Mouse (Mus musculus): Measurements from ENCODE around the gene 5730596B20Rik.

Gene 5730596B20Rik

DNA sequence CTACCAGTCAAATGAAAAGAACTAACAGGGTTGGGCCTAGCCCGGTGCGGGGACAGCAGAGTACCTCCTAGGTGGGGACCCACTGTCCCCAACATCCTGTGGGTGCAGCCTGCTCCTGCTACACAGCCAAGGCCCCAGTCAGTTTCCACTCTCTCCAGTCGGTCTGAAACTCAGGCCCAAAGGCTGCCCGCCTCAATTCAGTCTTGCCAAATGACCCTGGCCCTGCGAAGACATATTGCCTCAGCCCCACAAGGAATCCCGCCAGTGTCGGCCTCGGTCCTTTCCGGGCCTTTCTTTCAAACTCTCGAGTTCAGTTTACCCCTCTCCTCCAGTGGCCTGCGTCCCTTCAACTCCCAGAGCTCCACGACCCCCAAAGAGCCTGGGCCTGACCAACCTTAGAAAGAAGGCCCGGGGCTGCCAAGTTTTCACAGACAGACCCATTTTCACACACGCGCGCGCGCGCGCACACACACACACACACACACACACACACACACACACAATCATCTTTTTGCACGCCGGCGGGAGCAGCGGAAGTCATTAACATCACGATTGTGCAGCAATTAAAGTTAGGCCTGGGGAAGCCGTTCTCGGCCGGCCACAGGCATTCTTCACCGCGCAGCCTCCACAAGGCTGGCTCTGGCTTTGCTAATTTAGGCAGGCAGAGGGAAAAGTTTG lies 22.9 kb downstream of the 5730596B20Rik start:
- peak; percentile 62 to 72 for DNase-seq

DNA sequence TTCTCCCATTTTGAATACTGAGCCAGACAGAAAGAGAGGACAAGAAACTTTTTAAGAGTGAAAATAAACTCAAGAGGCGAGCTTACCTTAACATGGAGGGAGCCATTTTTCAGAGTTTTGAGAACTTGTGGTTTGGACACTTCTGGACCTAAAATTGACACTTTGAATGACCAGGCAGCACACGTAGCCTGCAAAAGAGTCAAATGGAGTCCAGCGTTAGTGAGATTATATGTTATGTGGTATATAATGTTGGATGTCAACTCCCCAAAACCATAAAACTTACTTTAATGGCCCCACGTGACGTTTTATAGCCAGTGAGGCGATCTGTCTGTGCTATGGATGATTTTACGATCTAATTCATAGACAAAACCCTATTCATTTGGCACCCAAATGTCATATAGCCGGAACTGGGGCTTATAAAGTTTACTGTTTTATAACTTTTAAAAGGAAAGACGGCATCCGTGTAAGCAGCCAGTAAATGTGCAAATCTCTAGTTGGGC lies 23.5 kb downstream of the 5730596B20Rik start:
- DNase-seq, result no peak

DNA sequence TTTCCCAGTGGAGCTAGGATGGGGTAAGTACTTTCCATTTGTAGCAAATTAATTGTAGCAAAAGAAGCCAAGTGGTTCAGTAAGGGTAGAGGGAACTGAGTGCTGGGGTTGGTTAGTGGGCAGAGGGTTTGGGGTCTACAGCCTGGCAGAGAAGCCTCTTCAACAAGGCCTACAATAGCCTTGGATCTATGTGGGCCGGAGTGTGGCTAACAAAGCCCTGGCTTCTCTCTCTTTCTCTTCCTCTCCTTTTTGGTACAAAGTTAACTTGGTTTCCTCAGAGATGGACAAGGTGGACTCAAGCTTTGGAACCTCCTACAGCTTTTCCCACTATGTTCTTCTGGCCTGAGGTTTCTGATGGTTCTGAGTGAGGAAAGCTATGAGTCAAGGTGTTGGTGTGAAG lies 24.0 kb downstream of the 5730596B20Rik start:
- DNase-seq, result peak in 1 of 2 experiments; percentile 28

DNA sequence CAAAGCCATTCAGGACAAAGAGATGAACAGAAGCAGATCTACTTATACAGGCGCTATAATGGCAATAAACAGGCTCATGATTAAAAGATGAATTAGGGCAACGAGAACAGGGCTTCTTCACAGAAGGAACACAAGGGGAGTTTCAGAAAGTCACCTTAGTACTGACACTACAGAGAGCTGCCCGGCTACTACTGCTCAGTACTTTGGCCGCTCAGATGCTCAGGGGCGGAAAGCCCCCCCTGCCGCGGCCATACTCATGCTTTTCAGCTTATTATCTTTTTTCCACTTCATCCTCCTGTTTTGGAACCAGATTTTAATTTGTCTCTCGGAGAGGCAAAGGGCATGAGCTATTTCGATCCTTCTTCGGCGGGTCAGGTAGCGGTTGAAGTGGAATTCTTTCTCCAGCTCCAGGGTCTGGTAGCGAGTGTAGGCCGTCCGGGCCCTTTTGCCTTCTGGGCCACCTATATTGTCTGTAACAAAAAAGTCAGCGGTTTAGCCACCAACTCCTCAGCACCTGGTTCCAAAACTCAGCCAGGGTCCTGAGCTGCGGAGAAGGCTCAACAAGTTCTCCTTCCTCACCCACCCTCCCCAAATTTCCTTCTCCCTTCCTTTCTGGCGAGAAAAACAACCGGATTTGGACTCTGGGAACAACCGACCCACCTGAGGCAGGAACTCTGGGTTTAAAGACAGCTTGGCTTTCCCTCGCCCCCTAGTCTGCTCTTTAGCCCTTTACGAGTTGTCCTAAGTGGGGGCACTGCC lies 25.2 kb downstream of the 5730596B20Rik start:
- DNase-seq, result peak; percentile 52 to 58

DNA sequence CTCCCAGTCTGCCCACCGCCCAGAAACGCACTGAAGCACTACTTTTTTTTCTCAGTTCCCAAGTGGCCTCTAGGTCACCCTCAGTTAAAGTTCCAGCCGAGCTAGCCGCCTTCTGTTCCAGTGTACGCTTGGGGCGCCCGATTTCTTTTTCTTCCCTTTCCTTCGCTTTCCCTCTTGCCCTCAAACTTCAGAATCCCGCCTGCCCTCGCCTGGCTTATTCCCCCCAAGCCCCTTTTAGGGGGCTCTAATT lies 25.7 kb downstream of the 5730596B20Rik start:
- peak; percentile 64 to 72 for DNase-seq

DNA sequence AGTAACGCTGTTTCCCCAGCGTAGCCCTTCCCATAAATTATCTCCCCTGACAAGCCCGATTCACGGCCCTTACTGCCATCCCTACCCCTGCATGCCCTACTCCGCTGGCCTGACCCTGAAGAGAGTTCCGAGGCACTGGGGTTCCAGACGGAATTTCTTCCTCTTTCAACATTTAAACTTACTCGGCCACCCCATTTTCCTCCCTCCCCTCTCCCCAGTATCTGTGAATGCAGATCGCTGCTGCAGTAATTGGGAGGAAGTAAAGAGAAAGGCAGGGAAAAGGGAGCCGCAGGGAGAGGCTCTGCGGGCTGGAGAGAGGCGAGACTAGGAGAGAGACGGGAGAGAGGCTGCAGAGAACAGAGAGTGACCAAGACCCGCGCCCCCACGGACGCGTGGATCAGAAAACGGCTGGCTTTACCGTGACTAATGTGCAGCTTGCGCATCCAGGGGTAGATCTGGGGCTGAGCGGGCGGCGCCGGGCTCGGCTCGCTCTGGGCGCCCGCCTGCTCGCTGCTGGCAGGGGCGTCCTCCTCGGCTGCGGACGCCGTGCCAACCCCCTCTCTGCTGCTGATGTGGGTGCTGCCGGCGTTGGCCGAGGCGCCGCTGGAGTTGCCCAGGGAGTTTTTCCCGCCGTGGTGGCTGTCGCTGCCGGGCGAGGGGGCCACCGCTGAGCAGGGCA lies 26.2 kb downstream of the 5730596B20Rik start:
- DNase-seq, result peak; percentile 61 to 76

DNA sequence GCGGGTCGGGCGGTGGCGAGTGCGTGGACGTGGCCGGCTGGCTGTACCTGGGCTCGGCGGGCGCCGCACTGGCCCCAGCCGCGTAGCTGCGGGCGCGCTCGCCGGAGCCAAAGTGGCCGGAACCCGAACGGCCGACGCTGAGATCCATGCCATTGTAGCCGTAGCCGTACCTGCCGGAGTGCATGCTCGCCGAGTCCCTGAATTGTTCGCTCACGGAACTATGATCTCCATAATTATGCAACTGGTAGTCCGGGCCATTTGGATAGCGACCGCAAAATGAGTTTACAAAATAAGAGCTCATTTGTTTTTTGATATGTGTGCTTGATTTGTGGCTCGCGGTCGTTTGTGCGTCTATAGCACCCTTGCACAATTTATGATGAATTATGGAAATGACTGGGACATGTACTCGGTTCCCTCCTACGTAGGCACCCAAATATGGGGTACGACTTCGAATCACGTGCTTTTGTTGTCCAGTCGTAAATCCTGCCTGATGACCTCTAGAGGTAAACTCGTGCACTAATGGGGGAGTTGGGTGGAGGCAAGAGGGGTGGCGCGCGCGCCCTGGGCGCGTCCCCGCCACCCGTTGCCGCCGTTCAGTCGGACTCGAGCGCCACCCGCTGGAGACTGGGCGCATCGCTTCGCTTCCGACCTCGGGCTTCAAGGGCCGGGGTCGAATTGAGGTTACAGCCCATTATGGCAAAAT lies 26.9 kb downstream of the 5730596B20Rik start, which contains the start of gene Hoxa5:
Gene Hoxa5, minus strand, starts transcription at position 538 of the 703 bp plus-strand sequence.
- DNase-seq, result peak; percentile 96 to 97

DNA sequence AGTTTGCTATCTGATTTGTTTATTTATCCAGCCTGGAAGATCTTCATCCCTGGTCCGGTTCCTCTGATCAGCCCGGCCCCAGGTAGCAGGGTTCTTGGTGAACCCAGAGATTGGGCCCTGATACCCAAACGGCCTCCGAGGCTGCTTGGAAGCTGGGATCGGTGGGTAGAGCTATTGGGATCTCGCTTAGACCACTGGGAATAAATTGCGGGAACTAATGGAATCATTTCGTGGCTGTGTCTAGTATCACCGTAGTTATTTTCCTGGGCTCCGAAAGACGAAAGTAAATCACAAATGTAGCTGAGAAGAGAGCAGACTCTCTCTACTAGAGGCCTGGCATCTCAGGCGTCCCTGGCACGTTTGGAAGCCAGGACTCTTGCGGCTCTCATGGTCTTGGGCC lies 27.9 kb downstream of the 5730596B20Rik start:
- peak; percentile 37 to 57 for DNase-seq

DNA sequence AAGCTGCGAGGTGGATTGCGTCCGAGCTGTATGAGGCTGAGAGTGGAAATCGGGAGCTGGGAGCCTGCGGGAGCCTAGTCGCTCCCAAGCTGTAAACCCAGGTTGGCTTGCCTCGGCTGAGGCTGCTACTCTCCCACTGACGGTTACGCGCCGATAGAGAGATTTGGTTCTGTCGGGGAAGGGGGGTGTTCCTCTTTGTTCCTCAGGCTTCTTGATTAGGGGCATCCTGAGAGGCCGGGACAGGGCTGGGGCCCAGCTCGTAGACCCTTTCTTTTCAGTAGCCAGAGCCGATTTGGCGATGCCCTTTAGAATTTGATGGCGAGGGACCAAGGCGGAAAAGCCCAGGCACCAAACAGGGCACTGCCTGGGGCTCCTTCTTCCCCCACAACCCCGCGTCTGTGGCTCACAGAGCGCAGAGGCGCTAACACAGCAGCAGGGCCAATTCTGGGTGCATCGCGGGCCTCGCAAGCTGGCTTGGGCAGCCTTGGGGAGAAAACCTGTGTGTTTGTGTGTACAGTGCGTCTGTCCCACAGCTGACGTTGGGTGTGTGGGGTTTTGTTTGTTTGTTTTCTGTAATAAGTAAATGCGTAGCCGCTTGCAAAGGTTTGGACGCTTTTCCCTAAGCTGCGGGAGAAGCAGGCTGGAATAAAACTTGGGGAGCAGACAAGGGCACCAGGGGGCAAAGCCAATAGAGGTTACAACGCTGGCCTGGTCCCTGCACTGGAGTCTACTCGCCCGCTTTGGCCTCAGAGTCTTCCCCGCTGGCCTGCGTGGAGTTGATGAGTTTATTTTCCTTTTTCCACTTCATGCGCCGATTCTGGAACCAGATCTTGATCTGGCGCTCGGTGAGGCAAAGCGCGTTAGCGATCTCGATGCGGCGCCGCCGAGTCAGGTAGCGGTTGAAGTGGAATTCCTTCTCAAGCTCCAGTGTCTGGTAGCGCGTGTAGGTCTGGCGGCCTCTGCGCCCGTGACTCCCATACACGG lies 28.6 kb downstream of the 5730596B20Rik start:
- peak; percentile 58 to 70 for DNase-seq

DNA sequence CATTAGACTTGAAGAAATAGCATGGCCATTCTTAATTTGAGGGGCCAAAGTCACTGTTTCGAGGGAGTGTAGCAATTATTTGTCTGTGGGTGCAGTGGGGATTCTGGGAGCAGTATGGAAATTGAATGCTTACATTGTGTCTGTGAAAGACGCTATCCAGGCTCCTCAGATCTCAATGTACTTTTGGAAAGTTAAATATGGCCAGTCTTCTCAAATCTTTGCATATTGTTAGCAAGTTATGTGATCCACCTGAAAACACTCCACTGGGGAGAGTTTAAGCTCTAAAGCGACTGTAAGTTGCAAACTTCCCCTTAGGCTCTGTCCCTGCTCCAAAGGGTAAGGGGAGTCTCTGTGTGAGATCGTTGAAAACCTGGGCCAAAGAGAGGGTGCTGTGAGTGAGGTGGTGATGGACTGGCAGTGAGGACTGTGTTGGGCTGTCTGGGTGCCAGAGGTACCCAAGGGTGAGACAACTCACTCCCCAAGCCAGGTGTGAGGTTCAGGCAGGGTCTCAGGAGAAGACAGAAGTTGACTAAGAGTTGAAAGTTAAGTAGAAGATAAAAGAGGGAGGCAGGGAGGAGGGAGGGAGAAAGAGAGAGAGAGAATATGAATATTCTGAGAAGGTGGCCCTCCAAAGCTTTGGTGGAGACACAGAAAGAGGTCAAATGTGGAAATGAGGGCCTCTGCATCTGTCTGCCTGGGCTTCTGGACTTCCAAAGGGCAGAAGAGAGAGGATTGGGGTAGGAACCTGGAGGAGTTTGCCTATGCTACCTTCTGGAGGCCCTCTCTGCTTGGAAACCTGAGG lies 29.8 kb downstream of the 5730596B20Rik start:
- no peak for DNase-seq

DNA sequence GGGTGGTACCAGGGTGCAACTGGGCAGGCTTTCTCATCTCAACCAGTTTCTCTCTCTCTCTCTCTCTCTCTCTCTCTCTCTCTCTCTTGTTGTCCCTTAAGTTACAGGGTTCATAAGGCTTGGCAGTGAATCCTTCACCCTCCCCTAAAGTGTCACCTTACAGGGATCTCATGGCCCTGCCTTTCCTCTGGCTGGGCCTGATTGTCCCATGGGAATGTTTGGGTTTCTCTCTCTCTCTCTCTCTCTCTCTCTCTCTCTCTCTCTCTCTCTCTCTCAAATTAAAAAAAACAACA lies 30.3 kb downstream of the 5730596B20Rik start:
- DNase-seq, result no peak

DNA sequence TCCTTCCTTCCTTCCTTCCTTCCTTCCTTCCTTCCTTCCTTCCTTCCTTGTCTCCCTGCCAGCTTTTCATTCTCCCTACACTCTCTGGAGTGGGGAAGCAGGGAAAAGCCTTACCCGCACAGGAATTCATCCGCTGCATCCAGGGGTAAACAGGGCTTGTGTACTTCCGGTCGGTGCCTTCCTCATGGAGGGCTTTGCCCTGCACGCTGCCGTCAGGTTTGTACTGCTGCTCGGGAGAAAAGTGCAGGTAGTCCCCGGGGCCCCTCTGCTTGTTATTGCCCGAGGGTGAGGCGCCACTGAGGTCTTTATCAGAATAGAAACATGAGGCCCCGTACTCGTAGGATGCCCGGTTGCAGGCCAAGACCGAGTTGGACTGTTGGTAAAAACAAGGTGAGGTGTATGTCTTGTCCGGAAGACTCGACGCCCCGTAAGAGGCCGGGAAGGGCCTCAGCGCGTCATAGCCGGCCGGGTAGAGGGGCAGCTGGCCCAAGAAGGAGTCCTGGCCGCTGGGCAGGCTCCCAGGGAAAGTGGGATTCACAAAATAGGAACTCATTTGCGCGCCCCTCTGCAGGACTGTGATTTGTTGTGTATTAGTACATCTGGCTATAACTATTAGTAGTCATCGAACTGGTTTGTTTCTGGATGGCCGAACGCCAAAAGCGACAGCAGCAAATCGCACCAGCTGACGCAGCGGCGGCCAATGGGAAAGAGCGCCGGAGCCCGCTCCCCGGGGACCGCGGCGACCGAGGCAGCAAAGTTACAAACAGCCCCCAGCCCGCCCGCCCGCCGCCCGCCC lies 31.0 kb downstream of the 5730596B20Rik start, which contains the start of gene Hoxa6:
Gene Hoxa6, minus strand, starts transcription at position 651 of the 796 bp plus-strand sequence.
- peak; percentile 83 to 90 for DNase-seq

DNA sequence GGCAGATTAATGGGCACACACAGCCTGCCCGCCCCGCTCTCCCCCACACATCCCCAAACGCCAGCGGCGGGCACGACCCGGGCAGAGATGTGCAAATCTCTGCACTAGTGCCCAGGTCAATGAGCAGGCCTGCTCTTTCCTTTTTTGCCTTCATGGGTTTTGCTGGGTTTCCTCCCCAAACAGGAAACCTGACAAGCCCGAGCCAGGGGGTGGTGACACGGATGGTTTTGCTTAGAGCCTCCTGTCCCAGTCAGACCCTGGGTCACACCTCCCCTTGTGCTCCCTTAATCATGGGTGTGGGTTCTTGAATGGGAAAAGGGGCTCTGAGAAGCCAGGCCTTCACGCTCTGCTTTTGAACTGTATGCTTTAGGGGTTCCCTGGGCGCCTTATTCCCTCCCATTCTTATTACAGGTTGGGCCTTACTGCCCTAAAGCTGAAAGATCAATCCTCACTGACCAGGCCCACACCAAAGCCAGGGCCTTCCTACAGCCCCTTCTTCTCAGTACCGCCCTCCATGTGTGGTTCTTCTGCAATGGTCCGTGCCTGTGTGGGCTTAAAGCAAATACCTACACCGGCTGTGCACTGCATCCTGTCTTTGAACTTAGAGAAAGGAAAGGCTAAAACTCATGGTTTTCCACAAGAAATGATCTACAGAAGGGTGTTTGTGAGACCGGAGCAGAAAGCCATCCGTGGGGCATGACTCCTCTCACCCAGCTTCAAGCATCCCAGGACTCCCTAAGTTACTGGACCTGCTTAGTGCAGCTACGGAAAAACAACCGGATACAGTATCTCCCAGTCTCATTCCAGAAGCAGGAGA lies 31.8 kb downstream of the 5730596B20Rik start:
- peak; percentile 32 to 59 for DNase-seq

DNA sequence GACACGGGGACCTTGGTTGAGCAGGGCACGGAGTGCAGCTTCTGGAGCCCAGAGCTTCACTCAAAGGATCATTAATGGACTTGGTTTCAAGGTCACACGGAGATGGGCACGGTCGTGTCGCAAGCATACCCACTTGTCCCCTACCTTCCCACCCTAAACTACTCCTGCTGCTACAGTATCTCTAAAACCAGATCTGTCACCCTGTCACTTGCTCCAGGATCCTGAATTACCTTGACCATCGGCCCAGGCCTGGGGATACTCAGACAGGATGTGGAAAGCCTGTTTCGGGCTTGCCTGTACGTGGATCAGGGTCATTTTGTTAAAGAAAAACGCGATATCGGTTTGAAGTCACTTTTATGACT lies 32.4 kb downstream of the 5730596B20Rik start:
- peak in 1 of 2 experiments; percentile 43 for DNase-seq

DNA sequence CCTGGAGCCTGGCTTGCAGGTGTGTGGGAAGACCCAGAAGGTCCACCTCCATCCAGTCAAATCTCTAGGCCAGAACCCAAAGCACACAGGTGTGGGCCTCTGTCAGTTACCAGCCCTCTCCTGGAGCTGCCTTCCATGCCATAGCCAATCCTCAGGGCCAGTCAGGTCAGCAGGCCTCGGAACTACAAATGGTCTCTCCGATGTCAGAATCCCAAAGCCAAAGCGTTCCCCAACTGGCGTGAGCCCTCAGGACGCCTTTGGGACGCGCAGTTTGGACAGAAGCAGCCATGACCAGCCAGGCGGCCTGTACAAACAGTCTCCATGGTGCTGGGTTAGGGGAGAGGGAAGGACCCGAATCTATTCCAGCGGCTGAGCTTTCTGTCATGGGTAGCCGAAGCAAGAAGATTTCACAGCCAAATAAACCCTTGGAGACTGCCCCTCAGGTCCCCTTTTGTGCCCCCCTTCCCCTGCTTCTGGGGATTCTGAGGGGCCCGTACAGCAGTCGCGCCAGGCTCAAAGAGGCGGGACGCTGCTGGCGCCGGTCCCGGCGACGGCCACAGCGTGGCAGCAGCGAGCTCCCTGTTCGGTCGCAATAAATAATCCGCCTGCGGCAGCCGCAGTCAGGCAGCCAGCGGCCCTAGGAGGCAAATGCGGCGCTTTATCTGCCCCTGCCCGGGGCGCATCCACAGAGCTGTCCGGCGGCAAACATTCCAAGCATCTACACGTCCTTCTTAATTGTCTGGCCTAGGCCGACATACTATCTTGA lies 34.1 kb downstream of the 5730596B20Rik start:
- DNase-seq, result peak; percentile 92 to 94

DNA sequence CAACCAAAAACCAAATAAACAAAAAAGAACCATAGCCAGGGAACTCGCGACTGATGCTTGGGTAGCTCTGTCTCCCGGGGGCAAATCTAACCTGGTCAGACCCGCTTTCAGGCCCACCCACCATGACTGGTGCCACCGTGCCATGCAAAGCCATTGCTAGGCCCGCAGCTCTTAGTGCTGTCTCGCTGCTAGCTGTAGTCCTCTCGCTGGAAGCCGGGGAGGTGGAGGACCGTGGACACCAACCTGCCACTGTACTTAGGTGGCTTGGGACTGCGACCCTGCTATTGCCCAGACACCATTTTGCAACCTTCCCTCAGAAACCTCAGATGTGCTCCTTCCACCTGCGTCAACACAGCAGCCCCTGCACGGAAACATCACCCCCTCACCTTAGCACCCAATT lies 34.7 kb downstream of the 5730596B20Rik start:
- DNase-seq, result peak; percentile 53 to 73

DNA sequence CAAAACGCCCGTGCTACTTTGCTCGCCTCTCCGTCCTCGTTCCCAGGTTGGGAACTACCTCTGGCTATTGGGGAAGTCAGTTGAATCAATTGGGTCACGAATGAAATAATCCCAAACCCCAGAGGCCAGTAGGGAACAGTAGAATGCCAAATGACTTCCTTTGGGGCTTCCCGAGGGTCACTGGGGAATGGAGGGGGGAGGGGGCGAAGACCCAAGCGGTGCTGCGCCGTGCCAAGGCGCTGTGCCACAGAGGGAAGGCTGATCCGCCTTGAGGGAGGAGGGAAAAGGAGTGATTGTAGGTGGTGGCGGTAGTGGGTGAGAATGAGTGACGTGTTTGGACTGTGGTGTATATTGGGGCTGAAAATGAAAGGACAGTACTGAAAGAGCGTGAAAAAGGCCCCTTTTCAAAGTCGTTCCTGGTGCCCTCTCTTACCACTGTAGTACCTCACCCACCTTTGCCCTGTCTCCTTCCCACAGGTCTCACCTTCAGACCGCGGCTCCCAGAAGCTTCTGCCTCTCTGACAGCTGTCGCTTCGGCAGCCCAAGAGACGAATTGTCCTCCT lies 35.3 kb downstream of the 5730596B20Rik start:
- peak; percentile 71 to 79 for DNase-seq

Measured in kidney, postnatal 4 days (tissue).